Mouse (Mus musculus) heart, embryonic 12.5 days (tissue): Measurements from ENCODE around the gene Kif26b. TPM values are rescaled to one million over a fixed set of nuclear protein-coding genes. Genes with fewer than 3 reads are reported as not detected.

Source experiments
- ATAC-seq: fragments of 200-750 bp; cut with Nextera tagmentation; 2 replicates; pipeline ENCODE4 v1.8.0; 2017; ENCODE audit warnings: moderate TSS enrichment, moderate library complexity; ENCODE audit not compliant: insufficient number of reproducible peaks, low FRiP score
- H3K27ac ChIP-seq: fragments of 300-500 bp; sonication (generic); 2 replicates; pipeline ENCODE4 v1.5.1; 2016; ENCODE audit warnings: mild to moderate bottlenecking, moderate library complexity; ENCODE audit not compliant: poor library complexity, severe bottlenecking
- H3K27me3 ChIP-seq: fragments of 300-500 bp; sonication (generic); replicated peaks from 2 replicates; pipeline ENCODE4 v1.6.1; 2016; ENCODE audit warnings: mild to moderate bottlenecking, moderate library complexity
- H3K36me3 ChIP-seq: fragments of 300-500 bp; sonication (generic); 2 replicates; pipeline ENCODE4 v1.6.1; 2016; ENCODE audit warnings: mild to moderate bottlenecking, moderate library complexity
- H3K4me1 ChIP-seq: fragments of 300-500 bp; sonication (generic); replicated peaks from 2 replicates; pipeline ENCODE4 v1.6.1; 2016; ENCODE audit warnings: mild to moderate bottlenecking
- H3K4me2 ChIP-seq: fragments of 300-500 bp; sonication (generic); 2 replicates; pipeline ENCODE4 v1.6.1; 2016; ENCODE audit warnings: mild to moderate bottlenecking, moderate library complexity
- H3K4me3 ChIP-seq: fragments of 300-500 bp; sonication (generic); 2 replicates; pipeline ENCODE4 v1.5.1; 2016; ENCODE audit warnings: mild to moderate bottlenecking
- H3K9ac ChIP-seq: fragments of 300-500 bp; sonication (generic); 2 replicates; pipeline ENCODE4 v1.6.1; 2016; ENCODE audit warnings: mild to moderate bottlenecking, moderate library complexity
- H3K9me3 ChIP-seq: fragments of 300-500 bp; sonication (generic); replicated peaks from 2 replicates; pipeline ENCODE4 v1.6.1; 2016; ENCODE audit warnings: mild to moderate bottlenecking, moderate library complexity
- WGBS: fragments of 180-500 bp; shearing (Covaris S2); methylation state at CpG from one replicate; pipeline ENCODE4 v1.1.7; 2016; 5-methylcytosine and 5-hydroxymethylcytosine counted together
- polyA plus RNA-seq: library from polyadenylated mRNA; unstranded; fragments of >200 nt; fragmentation: Nextera tagmentation; extraction: Ambion mirVana; gene quantifications from 2 replicates; pipeline ENCODE4 v1.2.1, GENCODE M21; 2016

The Kif26b gene
- polyA plus RNA-seq, 1 experiment from 2014 or later, result 25.1 TPM

DNA sequence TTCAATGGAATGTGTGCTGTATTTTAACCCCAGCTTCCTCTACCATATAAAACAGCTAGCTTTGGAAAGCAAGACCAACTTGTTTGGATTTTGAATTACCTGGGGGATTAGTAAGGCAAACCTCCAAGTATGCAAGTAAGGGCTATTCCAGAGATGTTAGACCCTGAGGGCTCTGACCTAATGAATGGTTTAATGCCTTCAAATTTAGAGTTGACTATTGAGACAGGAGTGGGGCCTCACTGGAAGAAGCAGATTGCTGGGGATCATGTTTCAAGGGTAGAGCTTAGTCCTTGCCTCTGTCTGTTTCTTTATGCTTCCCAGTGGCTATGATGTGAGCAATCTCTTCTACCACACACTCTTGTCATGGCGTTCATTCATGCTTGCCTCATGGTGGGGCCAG, 349.8 kb downstream of the Kif26b start:
- Histone ChIP-seq H3K4me1 (0 out of 2 replicates have a peak, but pooled peaks cover 4% of the 10 kb centered on the region), H3K27ac (no peak overlapping the region), H3K4me3 (no peak overlapping the region), H3K4me2 (no peak overlapping the region), H3K36me3 (peaks cover 76% of the 10 kb centered on the region), H3K9me3 (no peaks in the 10 kb centered on the region), H3K27me3 (no peaks in the 10 kb centered on the region), H3K9ac (no peak overlapping the region)
- ATAC-seq, result no peak
- 62% methylated on average over 1 of the region's 1 CpGs for WGBS

DNA sequence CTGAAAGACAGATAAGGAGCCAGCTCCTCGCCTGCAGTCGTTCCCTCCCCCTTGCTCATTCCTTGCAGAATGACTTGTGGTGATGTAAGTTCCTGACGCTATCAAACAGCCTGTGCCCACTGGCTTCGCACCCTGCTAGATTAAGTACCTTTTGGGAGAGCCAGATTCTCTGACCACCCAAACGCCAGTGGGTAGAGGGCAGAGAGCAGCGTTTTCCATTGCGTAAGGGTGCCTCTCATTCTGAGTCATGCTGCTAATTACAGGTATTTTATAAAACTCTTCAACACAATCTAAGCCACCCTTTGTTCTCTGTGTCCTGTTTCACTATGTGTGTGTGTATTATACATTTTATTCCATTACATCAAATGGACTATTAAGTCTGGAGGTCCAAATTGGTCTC, 352.0 kb downstream of the Kif26b start:
- WGBS, result 52% methylated on average over 7 of the region's 7 CpGs
- ATAC-seq, result no peak
- Histone ChIP-seq H3K4me1 (0 out of 2 replicates have a peak, but pooled peaks cover 4% of the 10 kb centered on the region), H3K9ac (no peak overlapping the region), H3K36me3 (peaks cover 75% of the 10 kb centered on the region), H3K27me3 (no peaks in the 10 kb centered on the region), H3K4me3 (no peak overlapping the region), H3K4me2 (no peak overlapping the region), H3K9me3 (no peaks in the 10 kb centered on the region), H3K27ac (no peak overlapping the region)

DNA sequence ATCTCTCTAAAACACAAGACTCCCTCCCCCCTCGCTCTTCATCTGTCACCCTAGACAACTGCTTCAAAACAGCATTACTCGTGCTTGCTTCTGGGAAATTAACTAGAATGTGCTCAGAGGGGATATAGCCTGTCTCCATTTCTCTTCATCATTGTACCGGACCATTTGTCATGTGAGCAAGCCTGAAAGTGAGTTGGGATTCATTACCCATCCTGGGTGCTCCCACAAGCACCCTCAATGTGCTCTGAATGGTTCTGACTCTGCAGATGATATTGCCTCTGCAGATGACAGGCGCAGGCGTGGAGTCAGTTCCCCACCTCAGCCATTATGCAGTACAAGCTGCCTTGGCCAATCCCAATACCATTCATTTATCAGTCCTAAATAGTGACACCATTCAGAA, 357.7 kb downstream of the Kif26b start:
- WGBS, result 75% methylated on average over 5 of the region's 5 CpGs
- Histone ChIP-seq H3K4me3 (no peak overlapping the region), H3K9ac (no peak overlapping the region), H3K9me3 (no peaks in the 10 kb centered on the region), H3K4me1 (0 out of 2 replicates have a peak, but pooled peaks cover 4% of the 10 kb centered on the region), H3K4me2 (no peak overlapping the region), H3K36me3 (peaks cover 45% of the 10 kb centered on the region), H3K27me3 (no peaks in the 10 kb centered on the region), H3K27ac (no peak overlapping the region)
- no peak for ATAC-seq

- no peak overlapping the region for H3K27ac ChIP-seq
- no peaks in the 10 kb centered on the region for H3K27me3 ChIP-seq
- peaks cover 19% of the 10 kb centered on the region for H3K36me3 ChIP-seq
- no peak overlapping the region for H3K4me3 ChIP-seq
- no peaks in the 10 kb centered on the region for H3K9me3 ChIP-seq
- no peak overlapping the region for H3K9ac ChIP-seq
- 78% methylated on average over 6 of the region's 6 CpGs for WGBS
- ATAC-seq, result no peak
- H3K4me1 ChIP-seq, result peaks cover 15% of the 10 kb centered on the region
- H3K4me2 ChIP-seq, result no peak overlapping the region
Observed at GRCm38 (mm10) chr1:178892376-178892775, 363.5 kb downstream of the Kif26b start.

DNA sequence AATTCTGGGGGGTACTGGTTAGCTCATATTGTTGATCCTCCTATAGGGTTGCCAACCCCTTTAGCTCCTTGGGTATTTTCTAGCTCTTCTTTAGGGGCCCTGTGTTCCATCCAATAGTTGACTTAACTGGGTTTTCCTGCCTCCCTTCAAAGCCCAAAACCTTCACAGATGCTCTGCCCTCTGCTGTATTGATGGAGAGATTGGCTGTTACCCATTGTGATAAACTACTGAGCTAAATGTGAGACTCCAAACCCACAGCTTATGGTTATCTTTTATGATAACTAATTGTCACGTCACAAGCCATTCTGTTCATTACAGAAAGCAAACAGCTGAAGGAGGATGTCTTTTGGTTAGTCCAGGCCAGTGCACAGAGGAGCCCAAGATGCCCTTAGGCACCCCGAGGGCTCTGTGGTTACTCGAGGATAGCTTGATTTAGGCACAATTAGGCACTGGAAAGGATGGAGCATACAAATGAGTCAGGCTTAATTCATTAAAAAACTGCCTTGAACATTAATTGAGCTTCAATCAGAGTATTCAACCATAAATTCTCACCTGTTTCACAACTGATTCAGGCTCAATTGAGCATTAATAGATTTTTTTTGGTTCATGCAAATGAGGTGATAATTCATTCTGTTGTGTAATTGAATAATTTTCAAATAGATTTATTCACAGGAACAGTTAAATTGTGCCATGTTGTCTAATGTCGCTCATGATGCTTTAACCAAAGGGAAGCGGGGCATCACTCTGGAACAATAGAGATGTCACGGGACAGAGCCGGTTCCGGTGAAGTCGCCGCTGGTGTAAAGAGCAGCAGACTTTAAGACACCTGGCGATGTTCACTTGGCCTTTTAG, 364.5 kb downstream of the Kif26b start:
- Histone ChIP-seq H3K9me3 (no peaks in the 10 kb centered on the region), H3K4me2 (no peak overlapping the region), H3K27me3 (no peaks in the 10 kb centered on the region), H3K4me1 (peaks cover 15% of the 10 kb centered on the region), H3K4me3 (no peak overlapping the region), H3K36me3 (peaks cover 22% of the 10 kb centered on the region), H3K27ac (no peak overlapping the region), H3K9ac (no peak overlapping the region)
- 88% methylated on average over 11 of the region's 11 CpGs for WGBS
- no peak for ATAC-seq

DNA sequence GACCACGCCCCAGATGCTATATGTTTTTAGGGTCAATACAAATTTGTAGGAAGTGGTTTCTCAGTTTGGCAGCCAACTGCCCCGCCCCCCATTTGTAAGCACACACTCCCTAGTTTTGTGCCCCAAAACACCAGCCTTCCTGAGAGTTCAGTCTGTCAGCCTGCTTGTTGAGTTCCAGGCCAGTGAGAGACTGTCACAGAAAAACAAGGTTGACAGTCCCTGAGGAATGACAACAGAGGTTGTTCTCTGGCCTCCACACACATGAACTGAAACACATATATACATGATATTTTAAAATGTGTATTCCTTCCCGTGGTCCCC, 365.1 kb downstream of the Kif26b start:
- H3K4me1 ChIP-seq, result peaks cover 15% of the 10 kb centered on the region
- H3K4me3 ChIP-seq, result no peak overlapping the region
- WGBS, result 83% methylated on average over 3 of the region's 3 CpGs

DNA sequence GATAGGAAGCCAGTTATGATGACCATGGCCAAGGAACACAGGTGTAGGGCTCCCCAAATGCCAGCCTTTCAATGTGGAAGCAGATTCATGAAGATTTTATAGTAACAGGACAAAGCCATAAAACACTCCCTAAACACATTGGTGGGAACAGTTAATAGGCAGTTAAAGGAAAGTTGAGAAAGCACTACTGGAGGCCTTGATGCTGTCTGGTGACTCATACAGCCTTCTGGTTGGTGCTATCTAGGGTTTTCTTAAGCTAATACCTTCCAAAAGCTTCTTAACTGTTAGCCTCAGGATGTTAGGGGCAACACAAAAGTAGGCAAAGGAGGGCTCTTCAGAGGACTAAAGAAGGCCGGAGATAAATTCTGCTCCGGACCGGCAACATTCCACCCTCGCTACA, 366.7 kb downstream of the Kif26b start:
- ATAC-seq, result no peak

More for the DNA sequence above, 365.1 kb downstream of the Kif26b start:
- Histone ChIP-seq H3K9me3 (no peaks in the 10 kb centered on the region), H3K36me3 (peaks cover 22% of the 10 kb centered on the region), H3K9ac (no peak overlapping the region), H3K27me3 (no peaks in the 10 kb centered on the region), H3K27ac (no peak overlapping the region), H3K4me2 (no peak overlapping the region)
- ATAC-seq, result no peak

DNA sequence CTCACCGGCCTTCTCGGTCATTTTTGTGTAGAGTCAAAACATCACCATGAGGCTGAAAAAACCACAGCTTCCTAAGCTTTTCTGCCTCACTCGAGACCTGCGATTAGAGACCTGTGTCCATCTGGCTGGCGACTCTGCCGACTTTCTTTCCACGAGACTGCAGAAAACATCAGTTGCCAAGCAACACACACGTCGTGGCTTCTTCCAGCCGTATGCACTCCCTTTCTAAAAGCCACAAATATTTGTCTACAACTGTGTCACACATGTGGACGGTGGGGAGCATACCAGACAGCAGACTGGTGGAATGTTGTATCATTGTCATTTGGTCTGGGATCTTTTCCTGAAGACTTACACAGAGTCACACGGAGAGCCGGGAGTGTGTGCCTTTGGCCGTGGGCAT, 382.0 kb downstream of the Kif26b start:
- peaks cover 26% of the 10 kb centered on the region for H3K36me3 ChIP-seq
- no peaks in the 10 kb centered on the region for H3K9me3 ChIP-seq
- WGBS, result 63% methylated on average over 14 of the region's 14 CpGs
- H3K4me1 ChIP-seq, result peaks cover 8% of the 10 kb centered on the region
- no peak for ATAC-seq
- H3K27me3 ChIP-seq, result no peaks in the 10 kb centered on the region
- H3K4me3 ChIP-seq, result no peak overlapping the region
- H3K9ac ChIP-seq, result no peak overlapping the region
- no peak overlapping the region for H3K27ac ChIP-seq
- no peak overlapping the region for H3K4me2 ChIP-seq

More for the DNA sequence above, 366.7 kb downstream of the Kif26b start:
- Histone ChIP-seq H3K27me3 (no peaks in the 10 kb centered on the region), H3K4me1 (peaks cover 15% of the 10 kb centered on the region), H3K4me3 (no peak overlapping the region), H3K9me3 (no peaks in the 10 kb centered on the region), H3K4me2 (no peak overlapping the region), H3K9ac (no peak overlapping the region), H3K36me3 (peaks cover 20% of the 10 kb centered on the region), H3K27ac (no peak overlapping the region; the same call in 1 of the 2 replicates)
- WGBS, result 57% methylated on average over 4 of the region's 4 CpGs

GRCm38 (mm10) chr1:178912936-178913716, 384.2 kb downstream of the Kif26b start:
- Histone ChIP-seq H3K4me1 (peaks cover 21% of the 10 kb centered on the region), H3K9me3 (no peaks in the 10 kb centered on the region), H3K4me3 (no peak overlapping the region), H3K27me3 (peaks cover 5% of the 10 kb centered on the region; the same call in 1 of the 2 replicates), H3K4me2 (no peak overlapping the region), H3K9ac (no peak overlapping the region), H3K36me3 (peaks cover 47% of the 10 kb centered on the region), H3K27ac (no peak overlapping the region)
- ATAC-seq, result no peak
- WGBS, result 42% methylated on average over 6 of the region's 6 CpGs

DNA sequence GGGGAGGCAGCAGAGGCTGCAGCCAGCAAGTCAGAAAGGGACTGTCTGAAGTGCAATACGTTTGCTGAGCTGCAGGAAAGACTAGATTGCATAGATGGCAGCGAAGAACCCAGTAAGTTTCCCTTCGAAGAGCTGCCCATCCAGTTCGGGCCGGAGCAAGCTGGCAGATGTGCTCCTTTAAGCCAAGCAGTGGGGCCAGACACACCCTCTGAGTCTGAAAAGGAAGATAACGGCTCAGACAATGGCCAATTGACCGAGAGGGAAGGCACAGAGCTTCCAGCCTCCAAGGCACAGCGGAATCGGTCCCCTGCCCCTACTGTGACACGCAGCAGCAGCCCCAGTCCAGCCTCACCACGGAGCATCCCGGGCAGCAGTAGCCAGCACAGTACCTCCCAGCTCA, 386.1 kb downstream of the Kif26b start:
- H3K4me1 ChIP-seq, result peaks cover 21% of the 10 kb centered on the region
- H3K9me3 ChIP-seq, result no peaks in the 10 kb centered on the region
- H3K4me2 ChIP-seq, result no peak overlapping the region
- no peak for ATAC-seq
- H3K9ac ChIP-seq, result no peak overlapping the region
- H3K27me3 ChIP-seq, result peaks cover 5% of the 10 kb centered on the region; the same call in 1 of the 2 replicates
- 62% methylated on average over 12 of the region's 12 CpGs for WGBS
- H3K36me3 ChIP-seq, result peaks cover 65% of the 10 kb centered on the region
- H3K27ac ChIP-seq, result no peak overlapping the region
- H3K4me3 ChIP-seq, result no peak overlapping the region

DNA sequence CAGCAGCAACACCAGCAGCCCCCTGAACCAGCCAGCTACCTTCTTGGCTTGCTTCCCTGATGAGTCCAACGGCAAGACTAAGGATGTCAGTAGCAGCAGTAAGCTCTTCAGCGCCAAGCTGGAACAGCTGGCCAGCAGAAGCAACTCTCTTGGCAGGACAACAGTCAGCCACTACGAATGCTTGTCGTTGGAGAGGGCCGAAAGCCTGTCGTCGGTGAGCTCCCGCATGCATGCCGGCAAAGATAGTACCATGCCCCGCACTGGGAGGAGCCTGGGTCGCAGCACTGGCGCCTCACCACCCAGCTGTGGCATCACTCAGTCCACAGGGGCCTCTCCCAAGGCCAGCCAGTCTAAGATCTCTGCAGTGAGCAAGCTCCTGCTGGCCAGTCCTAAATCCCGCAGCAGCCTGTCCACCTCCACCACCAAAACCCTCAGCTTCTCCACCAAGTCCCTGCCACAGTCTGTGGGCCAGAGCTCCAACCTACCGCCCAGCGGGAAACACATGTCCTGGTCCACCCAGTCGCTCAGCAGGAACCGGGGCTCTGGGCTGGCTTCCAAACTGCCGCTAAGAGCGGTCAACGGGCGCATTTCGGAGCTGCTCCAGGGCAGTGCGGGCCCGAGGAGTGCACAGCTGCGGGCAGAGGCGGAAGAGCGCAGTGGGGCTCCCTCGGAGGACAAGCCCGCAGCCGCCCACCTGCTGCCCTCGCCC, 388.4 kb downstream of the Kif26b start:
- Histone ChIP-seq H3K9me3 (no peaks in the 10 kb centered on the region), H3K27me3 (peaks cover 5% of the 10 kb centered on the region; the same call in 1 of the 2 replicates), H3K4me3 (no peak overlapping the region), H3K4me2 (0 out of 2 replicates have a peak overlapping the region, but pooled peaks have one; percentile 8), H3K9ac (no peak overlapping the region), H3K4me1 (peaks cover 21% of the 10 kb centered on the region), H3K36me3 (peaks cover 67% of the 10 kb centered on the region), H3K27ac (no peak overlapping the region)
- no peak for ATAC-seq
- WGBS, result 45% methylated on average over 31 of the region's 31 CpGs
